Mouse (Mus musculus): ENCODE data around the gene Epdr1. TPM values are rescaled to one million over a fixed set of nuclear protein-coding genes. Genes with fewer than 3 reads are reported as not detected.
"Not testable (repeated sequence)": the region's sequence is repeated elsewhere in the genome, so short reads cannot be mapped to it uniquely, and the experiment has no call there.

Gene Epdr1
- total RNA-seq, 2 experiments from 2014 or later: 19.8 to 29.0 TPM

DNA sequence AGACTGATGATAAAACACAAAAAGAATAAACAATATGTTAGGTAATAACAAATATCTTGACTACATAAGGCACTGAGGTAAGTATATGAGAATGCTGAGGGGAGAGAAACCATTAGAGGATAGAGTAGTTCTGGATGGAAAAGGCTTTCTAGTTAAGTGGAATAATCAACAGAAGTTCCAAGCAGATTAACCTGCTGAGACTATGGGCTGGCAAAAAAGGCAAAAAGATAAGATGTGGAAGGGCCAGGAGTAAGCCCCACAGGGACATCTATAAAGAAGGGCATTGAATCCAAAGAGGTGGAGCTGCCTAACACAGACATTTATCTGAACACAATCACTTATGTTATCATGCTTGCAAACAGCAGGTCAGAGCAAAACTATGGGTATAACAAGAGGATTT, 11.6 kb downstream of the Epdr1 start:
- no peak for DNase-seq

GRCm38 (mm10) chr13:19604916-19605315, 14.8 kb downstream of the Epdr1 start:
- no peak for DNase-seq

DNA sequence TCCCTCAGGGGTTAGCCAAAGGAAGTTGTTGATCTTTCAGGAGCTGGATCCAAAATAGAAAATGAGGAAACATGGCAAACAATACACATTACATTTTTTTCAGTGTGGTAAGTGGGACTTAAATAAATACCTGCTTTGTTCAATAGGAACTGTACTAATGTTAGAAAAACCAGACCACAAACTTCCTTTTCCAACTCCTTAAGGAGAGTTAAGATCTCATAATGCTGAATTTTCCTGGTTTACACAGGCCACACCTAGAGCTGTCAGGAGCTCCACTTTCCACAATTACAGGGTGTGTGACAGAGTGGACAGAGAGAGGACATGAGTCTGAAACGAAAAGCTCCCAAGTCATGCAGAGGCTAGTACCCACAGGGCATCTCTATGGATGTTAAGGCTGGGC, 16.0 kb downstream of the Epdr1 start:
- DNase-seq: no peak

DNA sequence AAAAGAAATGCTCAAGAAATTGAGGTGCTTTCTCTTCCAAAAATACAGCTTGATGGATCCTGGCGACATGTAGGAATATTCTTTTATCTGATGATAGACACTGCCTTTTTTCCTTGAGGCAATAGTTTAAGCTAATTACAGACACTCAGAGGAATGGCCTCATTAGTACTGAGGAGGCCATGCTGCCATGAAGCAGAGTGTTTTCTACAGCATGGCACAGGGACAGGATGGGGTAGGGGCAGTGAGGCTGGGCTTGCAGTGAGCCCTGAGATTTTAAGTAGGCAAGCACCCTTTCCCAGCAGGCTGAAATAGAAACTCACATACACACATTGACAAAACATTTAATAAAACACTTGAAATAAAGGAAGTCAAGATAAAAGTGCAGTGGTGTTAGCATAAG, 17.2 kb downstream of the Epdr1 start:
- no peak for DNase-seq

DNA sequence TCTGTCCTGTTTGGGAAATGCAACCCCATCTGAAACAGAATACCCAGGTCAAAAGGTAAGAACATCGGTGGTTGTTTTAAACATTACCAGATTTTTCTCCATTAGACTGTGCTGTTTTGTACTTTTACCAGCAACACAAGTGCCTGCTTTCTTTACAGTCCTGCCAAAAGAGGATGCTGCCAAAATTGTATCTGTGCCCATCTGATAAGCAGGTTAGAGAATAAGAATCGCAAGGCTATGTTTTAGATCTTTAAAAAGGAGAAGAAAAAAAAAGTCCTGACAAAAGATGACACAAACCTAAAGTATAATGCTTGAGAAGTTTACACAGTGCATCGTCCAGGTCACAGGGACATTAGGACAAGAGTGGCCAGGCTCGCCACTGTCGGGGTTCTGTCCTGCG, 20.5 kb downstream of the Epdr1 start:
- no peak for DNase-seq

- DNase-seq: no peak
These were observed 24.6 kb downstream of the Epdr1 start for GRCm38 (mm10) chr13:19595141-19595540.

DNA sequence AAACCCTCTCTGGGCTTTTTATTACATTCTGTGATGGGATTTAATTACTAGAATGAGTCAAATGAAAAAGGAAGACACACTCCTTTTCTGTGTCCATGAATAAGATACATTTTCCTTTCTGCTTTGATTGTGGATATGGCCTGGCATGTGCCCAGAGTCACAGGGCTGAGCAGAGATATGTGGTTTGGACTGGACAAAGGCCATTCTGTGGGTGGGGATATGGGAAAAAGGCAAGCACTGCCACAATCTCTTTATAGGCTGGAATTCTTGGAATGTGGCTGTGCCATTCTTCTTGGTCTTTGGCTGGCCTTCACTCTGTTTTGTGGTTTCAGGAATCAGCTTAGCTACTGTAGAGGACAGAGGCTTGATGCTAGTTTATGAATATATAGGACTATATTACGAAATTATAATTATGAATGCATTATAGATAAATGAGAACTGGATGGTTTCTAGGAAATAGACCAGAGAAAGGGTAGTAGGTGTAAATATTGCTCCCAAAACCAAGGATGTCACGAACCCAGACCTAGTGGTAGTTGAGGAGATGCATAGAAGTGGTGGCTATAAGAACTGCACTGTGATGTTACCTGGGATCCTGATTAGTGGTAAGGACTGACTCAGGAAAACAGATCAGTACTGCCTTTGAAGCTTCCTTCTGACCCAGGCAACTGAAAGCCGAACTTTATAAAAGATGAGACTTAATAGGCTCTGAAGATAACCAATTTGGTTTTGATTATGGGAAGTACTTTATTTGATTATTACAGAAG, 28.5 kb downstream of the Epdr1 start:
- DNase-seq: no peak

DNA sequence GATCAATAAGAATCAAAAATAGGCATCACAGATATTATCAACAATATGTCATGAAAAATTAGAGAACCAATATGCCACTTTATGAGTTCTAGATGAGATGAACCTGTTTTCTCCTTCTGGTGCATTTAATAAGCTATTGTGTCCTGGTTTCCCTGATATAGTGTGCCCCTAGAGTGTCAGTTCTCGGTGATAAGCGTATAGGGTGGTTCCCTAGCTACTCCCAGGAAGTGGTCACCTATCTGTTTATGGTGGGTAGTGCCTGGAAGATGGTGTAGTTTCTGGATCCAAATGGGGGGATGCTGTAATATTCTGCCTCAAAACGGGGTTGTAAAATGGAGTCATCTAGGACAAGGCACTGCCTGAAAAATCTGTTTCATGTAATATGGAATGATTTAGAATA, 43.8 kb downstream of the Epdr1 start:
- no peak for DNase-seq

DNA sequence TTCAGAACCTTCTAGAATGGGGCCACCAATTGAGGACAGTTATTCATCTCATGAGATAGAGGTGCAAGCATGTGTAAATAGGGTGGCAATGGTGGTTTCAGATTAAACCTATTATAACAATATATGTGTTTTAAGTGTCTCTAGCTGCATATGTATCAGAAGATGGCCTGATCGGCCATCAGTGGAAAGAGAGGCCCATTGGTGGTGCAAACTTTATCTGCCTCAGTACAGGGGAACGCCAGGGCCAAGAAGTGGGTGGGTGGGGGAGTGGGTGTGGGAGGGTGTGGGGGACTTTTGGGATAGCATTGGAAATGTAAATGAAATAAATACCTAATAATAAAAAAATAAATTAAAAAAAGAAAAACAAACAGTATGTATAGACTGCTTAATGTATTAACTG, 45.0 kb downstream of the Epdr1 start:
- not testable (repeated sequence) for DNase-seq

DNA sequence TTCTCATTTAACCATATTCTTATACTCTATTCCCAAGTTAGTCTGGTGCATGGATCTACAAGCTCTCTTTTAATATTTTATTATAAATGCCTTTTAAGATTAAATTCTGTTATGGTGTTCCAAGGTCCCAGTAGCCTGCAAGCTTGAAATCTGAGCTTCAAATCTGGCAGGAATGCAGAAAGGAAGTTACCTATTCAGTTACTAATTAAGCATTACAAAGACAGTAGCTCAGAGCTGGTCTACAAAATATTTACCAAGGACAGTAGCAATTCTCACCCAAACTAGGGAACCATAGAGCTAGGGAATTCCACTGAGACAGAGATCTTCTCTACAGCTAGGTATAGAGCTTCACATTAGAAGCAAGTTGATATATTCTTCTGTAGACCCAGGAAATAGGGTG, 49.6 kb downstream of the Epdr1 start:
- DNase-seq: not testable (repeated sequence)

- no peak for DNase-seq
These were observed 57.2 kb downstream of the Epdr1 start for GRCm38 (mm10) chr13:19562510-19562909.

DNA sequence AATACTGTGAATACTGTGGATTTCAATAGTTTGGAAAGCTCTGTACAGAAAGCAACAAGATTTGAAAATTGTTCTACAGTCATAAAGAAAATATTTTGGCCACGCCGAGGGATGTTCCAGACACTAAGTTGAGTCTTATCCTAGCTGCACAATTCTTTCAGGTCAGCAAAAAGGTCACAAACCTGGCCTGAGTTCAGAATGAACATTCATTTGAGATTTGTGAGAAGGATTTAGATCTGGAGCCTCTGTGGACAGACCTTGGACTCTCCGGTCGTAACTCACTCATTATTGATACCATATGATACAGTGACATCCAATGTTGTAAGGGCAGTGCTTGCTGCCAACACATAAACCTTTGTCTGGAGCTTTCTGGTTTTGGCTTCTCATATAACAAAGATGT, 64.3 kb downstream of the Epdr1 start:
- no peak for DNase-seq

Other genes with a start within 250 kb of the Epdr1 start
- gene Stard3nl, start 224.1 kb downstream of the Epdr1 start, total RNA-seq (2021): 10 to 100 TPM; 15.1 to 16.8 TPM
- gene Sfrp4, start 3.2 kb upstream of the Epdr1 start, total RNA-seq (2021): under 1 TPM; 0.15 to 0.33 TPM
- not detected for gene Nme8, start 77.9 kb upstream of the Epdr1 start, total RNA-seq (2021)
- gene Gpr141, start 204.3 kb upstream of the Epdr1 start, total RNA-seq (2021): under 1 TPM in 1 of 2 experiments, not detected in 1; 0.31 TPM

All from heart, adult 18-20 months (tissue).